Mouse (Mus musculus) layer of hippocampus, adult 9-11 months (tissue): ENCODE measurements around the gene Rnf207.

Experiments
- DNase-seq: peaks from one replicate; pipeline ENCODE4 v3.0.0; 2022

Rnf207 gene

GRCm38 (mm10) chr4:152326543-152326942 is 7.8 kb upstream of the Rnf207 start:
- no peak for DNase-seq

GRCm38 (mm10) chr4:152325574-152326411 is 7.0 kb upstream of the Rnf207 start, which contains the start of gene Rpl22:
Gene Rpl22 (plus strand): TSS chr4:152325742.
- peak; percentile 97 for DNase-seq

DNA sequence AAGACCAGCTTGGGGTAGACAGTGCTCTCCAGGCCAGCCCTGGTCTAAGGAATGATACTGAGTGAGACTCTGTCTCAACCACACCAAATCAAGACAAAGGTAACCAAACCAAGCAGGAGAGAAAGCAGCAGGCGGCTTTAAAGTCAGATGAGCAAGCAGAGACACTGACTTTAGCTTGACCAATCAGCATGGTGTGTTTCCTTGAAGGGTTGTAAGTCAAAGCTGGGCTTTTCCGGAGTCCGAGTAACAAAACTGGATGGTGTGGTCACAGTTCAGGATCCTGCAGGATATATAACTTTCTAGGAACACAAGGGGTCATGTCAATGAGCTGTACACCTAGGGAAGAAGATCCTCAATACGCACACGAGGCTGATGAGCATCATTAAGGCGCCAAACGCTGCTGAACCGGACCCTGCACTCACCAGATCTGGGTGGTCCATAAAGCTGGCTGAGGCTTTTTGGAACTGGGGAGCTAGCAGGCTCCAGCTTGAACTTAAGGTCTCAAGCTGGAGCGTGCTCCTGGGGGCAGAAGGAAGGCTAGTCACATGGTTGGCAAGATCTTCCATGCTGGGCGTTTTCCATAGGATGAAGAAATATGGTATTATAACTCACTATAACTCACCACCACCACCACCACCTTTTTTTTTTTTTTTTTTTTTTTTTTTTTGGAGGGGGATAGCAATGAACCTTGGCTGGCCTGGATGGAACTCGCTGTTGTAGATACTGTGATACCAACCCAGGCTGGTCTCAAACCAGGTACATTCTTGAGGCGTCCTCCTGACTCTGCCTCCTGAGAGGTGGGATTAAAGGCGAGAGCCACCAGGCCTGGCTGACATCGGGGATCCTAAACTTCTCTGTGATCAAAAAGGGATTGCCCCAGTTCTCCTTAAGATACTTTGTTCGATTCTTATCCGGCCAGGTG is 6.1 kb upstream of the Rnf207 start:
- DNase-seq: no peak

DNA sequence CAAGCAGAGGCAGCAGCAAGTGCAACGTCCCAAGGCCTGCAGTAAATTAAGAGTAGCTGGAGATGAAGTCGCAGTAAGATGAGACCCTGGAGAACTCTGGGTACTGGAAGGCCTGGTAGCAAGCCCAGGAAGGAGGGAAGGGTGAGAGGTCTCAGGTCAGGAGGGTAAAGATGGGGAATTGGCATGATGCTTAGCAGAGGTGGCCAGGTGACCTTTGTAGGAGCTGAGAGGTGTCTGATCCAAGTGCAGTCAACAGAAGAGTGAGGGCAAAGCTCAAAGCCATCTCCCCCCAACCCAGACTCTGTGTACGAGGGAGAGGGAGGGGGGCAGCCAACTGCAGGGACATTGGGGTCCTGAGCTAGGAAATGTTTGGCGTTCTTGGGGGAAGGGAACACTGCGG is 2.7 kb upstream of the Rnf207 start:
- DNase-seq: no peak

GRCm38 (mm10) chr4:152317631-152318033 is 1.2 kb downstream of the Rnf207 start:
- no peak for DNase-seq

DNA sequence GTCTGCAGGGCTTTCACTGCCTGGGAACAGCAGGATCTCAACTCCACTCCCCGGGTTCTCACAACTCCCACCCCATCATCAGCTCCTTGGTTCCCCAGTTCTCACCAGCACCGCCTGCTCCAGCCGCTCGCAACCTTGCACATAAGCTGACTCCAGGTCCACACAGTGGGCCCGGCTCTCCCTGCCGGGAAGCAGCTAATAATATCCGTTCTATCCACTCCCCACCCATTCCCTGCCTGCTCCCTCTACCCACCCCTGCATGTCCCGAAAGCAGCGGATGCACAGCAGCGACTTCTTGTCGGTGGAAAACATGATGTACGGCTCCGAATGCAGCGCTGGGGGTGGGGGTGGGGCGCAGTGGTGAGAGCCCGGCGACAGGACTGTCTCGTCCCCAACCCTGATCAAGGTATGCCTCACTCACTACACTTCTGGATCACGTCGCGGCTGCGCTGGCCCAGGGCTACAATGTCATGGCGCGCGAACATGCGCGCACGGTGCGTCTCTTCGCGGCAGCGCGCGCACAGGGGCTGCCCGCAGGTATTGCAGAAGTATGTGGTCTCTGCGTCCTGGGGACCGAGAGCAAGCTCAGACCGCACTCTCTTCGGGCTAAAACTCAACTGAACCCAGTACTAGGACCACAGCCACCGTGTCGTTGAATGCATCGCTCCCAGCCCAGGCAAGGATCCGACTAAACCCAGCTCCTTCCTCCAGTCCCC is 3.1 kb downstream of the Rnf207 start:
- DNase-seq: no peak

DNA sequence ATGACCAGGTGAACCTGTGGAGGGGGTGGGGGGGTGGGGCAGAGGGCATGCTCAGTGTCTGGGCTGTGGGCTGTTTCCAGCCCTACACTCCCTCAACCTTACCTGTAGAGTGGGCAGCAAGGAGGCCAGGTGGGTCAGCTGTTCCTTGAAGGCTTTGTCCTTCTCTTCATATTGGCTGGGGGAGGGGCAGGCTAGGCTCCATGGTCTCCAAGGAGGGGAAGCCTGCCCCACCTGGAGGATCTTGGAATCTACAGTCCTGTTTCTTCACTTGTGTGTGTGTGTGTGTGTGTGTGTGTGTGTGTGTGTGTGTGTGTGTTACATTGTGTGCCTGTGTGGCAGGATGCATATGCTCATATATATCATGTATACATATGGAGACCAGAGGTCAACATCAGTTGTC is 4.9 kb downstream of the Rnf207 start:
- DNase-seq: no peak

DNA sequence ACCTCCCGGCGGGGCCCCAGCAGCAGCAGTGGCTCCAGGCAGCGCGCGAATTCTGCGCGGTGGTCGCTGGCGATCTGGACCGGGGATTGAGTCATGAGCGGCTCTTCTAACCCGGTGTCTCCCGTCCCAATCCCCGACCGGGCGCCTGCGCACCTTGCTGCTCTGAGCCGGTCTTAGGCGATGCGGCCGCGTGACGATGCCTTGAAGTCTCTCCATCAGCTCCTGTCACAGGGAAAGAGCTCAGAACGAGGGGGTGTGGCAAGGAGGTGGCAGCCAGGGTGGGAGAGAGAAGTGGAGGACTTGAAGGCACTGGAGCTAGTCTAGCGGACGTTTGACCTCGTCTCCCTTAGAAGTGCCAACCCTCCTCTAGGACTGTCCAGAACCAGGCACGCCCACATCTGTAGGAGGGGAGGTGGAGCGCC is 5.6 kb downstream of the Rnf207 start:
- no peak for DNase-seq

- no peak for DNase-seq
These were observed 6.6 kb downstream of the Rnf207 start for GRCm38 (mm10) chr4:152312186-152312585.

GRCm38 (mm10) chr4:152307542-152307941 is 11.3 kb downstream of the Rnf207 start:
- no peak for DNase-seq

- DNase-seq: no peak
These were observed 12.8 kb downstream of the Rnf207 start for GRCm38 (mm10) chr4:152305991-152306390.

- DNase-seq: no peak
These were observed 14.1 kb downstream of the Rnf207 start for GRCm38 (mm10) chr4:152304685-152305084.

DNA sequence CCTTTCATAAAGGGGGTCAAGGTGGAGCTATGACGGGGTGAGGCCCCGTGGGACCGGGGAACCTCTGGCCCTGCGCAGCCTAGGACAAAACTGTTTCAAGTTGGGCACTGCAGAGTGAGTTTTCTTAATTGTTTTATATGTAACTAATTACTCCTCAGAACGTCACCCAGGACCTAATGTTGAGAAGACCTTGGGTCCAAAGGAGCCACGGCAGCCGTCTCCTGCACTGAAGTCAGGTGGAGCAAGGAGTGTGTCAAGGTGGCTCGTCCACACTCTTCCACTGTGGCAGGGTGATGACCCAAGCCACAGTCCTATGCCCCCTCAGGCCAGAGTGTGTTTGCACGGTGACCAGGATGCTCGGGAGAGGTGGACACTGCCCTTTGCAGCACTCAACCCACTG is 15.6 kb downstream of the Rnf207 start:
- no peak for DNase-seq

DNA sequence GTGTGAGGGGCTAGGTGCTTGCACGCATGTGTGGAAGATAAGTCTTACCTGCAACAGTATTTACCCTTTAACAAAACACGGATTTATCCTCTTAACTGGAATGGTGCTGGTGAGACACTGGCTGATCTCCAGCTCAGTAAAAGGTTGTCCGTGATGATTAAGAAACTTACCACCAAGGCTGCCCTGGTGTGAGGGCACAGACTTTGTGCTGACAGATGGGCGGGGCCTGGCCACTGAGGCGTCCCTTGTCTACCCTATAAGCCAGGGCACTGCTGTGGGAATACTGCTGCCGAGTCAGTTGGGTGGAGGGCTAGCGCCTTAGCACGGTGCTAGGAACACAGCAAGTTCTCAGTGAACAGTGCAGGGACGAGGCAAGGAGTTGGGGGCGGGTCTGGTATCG is 16.8 kb downstream of the Rnf207 start:
- DNase-seq: no peak

- DNase-seq: no peak
These were observed 18.4 kb downstream of the Rnf207 start for GRCm38 (mm10) chr4:152300375-152300774.

- DNase-seq: no peak
These were observed 20.0 kb downstream of the Rnf207 start for GRCm38 (mm10) chr4:152298836-152299235.

GRCm38 (mm10) chr4:152296874-152297861 is 21.6 kb downstream of the Rnf207 start, which contains the start of gene Icmt:
Gene Icmt (plus strand): TSS chr4:152297227.
- peak; percentile 99 for DNase-seq

GRCm38 (mm10) chr4:152296371-152296770 is 22.4 kb downstream of the Rnf207 start:
- DNase-seq: no peak

DNA sequence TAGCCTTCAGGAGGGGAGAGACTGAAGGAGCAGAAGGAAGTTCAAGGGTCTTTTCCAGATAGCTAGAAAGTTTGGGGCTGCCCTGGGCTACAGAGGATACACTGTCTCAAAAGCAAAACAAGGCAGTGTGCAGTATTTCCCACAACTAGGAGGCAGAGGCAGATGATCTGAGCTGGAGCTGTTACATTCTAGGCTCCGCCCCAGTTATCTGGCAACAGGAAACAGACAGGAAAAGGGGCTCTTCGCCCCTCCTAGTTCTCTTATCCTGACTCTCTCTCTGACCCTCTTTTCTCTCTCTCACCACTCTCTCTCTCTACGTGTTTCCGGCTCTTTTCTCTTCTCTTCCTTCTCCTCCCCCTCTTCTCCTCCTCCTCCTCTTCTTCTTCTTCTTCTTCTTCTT is 22.9 kb downstream of the Rnf207 start:
- DNase-seq: no peak

DNA sequence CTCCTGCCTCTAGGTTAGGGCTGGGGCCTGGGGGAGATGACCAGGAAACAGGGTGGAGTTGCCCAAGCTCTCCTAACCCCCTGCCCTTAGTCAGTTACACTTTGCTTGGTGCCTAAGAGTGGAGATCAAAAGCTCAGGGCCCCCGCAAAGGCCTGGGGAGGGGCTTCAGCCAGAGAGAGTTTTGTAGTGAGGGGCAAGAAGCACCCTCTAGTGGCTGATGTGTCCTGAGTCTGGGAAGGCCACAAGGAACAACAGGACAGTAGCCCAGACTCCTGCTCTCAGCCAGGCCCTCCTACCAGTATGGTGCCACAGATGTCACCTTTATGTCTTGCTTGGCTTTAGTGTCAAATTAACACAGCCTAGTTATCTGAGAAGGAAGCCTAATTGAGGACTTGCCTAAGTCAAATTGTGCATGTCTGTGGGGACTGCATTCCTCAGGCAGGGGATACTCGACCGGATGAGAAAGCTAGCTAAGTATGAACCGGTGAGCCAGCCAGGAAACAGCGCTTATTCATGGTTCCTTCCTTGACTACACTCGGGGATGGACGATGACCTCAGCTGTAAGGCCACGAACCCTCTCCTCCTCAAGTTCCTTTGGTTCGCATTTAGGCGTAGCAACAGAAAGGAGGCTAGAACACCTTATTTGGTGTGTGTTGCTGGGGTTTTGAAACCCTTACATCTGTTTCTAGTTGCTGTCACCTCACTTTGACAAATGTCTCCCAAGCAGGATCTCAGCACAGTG is 24.4 kb downstream of the Rnf207 start:
- DNase-seq: no peak
